Mouse (Mus musculus): ENCODE results near the gene Nr1i2.
"Not testable (repeated sequence)": the region's sequence is repeated elsewhere in the genome, so short reads cannot be mapped to it uniquely, and the experiment has no call there.

Nr1i2 gene

DNA sequence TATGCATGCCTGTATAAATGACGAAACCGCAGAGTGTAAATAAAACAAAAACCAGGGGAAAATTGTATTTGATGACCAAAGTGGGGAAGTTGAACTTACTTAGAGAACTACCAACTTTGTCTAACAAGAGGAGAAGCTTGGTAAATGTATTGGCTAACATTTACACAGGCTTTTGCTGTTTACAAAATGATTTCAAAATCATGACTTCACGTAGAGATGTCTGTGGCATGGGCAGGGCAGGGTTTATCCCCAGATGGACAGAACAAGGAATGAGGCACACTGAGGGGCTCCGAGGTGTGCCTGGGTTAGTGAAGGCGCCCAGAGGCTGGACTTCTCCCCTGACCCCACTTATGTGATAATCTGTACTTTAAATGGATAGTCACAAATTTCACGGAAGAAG lies 7.3 kb downstream of the Nr1i2 start:
- no peak for DNase-seq (ENCODE audit: low read depth)

DNA sequence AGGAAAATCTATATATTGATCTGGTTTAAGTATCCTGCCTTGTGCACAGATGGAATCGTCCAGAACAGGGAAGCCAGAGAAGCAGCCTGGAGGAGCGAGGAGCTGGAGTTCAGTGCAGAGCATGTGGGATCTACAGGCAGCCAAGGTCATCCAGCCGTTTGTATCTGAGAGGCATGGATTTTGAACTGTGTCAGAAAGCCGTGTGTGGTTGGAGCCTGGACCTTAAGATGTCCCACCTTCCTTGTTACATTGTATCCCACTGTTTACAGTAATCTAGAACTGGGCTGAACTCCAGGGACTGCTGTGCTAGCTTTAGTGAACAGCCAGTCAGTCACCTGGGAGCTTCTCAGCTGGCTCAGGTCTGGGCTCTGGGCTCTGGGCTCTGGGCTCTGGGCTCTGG lies 8.1 kb downstream of the Nr1i2 start:
- no peak for DNase-seq (ENCODE audit: low read depth)

DNA sequence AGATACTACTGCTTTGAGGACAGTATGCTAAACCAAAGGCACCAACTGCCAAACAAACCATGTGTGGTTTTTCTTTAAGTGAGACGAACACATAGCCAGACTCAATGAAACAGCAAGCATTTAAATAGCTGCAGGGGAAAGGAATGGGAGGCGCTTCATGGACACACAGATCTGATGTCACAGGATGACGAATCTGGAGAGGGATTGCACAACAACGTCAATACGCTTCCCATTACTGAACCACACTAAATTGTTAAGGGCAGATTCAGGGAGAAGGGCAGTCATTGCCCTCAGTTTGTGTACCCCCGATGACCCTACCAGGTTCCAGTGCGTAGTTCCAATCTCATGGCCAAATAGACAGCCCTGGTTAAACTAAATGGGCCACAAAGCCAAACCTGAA lies 8.8 kb downstream of the Nr1i2 start:
- no peak for DNase-seq (ENCODE audit: low read depth)

DNA sequence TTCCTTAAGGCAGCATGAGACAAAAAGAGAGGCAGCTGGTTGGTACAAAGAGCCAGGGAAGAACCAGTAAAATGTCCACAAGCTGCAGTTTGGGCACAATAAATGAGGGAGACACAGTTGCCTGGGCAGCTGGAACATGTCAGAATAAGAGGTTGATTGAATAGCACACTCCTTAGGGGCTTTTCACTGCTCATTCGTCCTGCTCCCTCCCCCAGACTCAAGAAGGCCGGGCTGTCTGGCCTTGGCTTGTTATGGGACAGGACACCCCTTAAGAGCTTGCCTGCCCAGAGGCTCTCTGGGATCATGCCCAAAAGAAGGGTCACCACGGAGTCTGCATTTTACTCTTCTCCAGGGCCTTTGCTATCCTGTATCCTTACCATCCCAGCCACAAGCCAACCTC lies 11.3 kb downstream of the Nr1i2 start:
- DNase-seq (ENCODE audit: low read depth): no peak

GRCm38 (mm10) chr16:38282559-38283160 lies 12.0 kb downstream of the Nr1i2 start:
- no peak for DNase-seq (ENCODE audit: low read depth)

DNA sequence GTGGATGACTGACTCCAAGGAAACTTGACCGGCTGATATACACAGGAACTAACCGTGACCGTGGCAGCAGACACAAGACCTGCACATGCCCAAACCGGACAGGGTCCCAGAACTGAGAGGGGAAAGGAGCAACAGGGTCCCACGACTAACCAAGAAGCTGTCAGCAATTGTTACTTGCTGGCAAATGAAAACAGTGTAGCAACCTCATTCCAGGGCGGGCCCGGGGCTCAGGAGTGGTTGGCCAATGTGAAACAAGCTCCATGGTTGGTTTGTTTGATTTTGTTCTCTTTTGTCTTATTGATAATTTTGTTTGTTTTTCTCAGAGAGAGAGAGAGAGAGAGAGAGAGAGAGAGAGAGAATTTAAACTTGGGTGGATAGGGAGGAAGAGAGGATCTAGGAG lies 13.7 kb downstream of the Nr1i2 start:
- no peak for DNase-seq (ENCODE audit: low read depth)

DNA sequence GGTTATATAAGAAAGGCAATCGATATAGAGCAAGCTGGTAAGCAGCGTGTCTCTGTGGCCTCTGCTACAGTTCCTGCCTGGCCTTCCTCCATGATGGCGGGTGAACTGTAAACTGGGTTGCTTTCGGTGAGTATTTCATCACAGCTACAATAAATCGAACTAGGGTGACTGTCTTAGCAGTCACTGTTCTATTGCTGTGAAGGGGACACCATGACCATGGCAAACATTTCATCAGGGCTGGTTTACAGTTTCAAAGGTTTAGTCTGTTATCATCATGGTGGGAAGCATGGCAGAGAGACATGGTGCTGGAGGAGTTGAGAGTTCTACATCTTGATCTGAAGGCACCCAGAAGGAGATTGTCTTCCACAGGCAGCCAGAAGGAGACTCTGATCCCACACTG lies 14.8 kb downstream of the Nr1i2 start:
- DNase-seq (ENCODE audit: low read depth): no peak

DNA sequence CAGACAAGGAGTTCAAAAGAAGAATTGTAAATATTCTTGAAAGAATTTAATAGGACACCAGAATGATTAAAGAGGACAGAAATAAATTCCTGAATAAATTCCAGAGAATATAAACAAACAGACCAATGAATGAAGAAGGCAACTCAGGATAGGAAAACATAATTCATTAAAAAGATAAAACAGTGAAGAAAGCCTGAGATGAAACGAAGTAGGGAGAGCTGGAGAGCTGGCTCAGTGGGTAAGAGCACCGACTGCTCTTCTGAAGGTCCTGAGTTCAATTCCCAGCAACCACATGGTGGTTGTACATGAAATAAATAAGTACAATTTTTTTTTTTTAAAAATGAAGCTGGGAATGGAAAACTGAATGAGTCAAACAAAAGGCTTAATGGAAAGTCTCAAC lies 19.9 kb downstream of the Nr1i2 start:
- DNase-seq (ENCODE audit: low read depth): no peak

GRCm38 (mm10) chr16:38272483-38272882 lies 22.1 kb downstream of the Nr1i2 start:
- DNase-seq (ENCODE audit: low read depth): no peak

GRCm38 (mm10) chr16:38271601-38272000 lies 23.0 kb downstream of the Nr1i2 start:
- no peak for DNase-seq (ENCODE audit: low read depth)

- no peak for DNase-seq (ENCODE audit: low read depth)
Observed at GRCm38 (mm10) chr16:38255927-38256326, 38.7 kb downstream of the Nr1i2 start.

- no peak for DNase-seq (ENCODE audit: low read depth)
Observed at GRCm38 (mm10) chr16:38255107-38255506, 39.5 kb downstream of the Nr1i2 start.

- no peak for DNase-seq (ENCODE audit: low read depth)
Observed at GRCm38 (mm10) chr16:38254001-38254400, 40.6 kb downstream of the Nr1i2 start.

- DNase-seq (ENCODE audit: low read depth): no peak
Observed at GRCm38 (mm10) chr16:38250467-38250866, 44.2 kb downstream of the Nr1i2 start.

DNA sequence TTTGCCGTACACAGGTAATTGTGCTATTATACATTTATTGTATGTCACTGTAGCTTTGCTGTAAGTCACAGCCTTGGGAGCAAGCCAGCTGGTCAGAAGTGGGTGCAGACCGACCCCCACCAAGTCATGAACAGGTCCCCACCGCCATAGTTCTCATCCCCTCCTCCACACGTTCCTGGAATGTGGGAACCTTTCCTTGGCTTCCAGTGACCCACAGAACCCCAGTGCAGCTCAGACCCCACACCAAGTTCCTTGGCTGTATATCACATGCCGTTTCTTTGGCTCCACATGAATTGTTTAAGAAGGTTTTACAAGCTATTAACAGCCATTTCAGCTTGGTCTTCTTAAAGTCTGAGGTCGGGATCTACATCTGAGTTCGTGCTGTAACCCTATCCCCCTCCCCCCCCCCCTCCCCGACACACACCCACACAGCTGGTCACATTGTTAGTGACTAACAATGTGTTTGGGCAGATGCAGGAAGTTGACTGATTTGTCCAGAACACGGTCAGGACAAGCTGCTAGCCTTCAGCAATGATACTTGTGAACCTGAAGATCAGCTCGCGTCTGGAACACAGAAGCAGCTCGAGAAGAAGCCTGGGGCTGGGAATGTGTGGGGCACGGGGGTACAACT lies 46.2 kb downstream of the Nr1i2 start:
- DNase-seq (ENCODE audit: low read depth): no peak

GRCm38 (mm10) chr16:38245849-38246585 lies 48.6 kb downstream of the Nr1i2 start:
- no peak for DNase-seq (ENCODE audit: low read depth)

- DNase-seq (ENCODE audit: low read depth): no peak
Observed at GRCm38 (mm10) chr16:38245379-38245778, 49.2 kb downstream of the Nr1i2 start.

DNA sequence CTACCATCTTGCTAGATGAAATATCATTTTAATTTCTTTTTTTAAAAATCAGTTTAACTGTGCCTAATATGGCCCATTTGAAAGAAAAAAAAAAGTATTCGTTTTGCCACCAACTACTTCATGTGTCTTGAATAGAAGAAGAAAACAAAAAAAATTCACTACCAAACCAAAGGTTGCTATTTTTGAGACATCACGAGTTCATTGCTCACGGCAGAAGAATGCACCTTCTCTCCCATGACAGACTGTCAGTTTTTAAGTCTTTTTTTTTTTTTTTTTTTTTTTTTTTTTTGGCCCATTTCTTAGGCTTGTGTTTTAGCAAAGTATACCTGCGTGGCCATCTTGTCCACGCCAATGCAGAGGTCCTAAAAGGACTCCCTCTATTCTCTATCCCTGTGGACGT lies 50.5 kb downstream of the Nr1i2 start:
- no peak for DNase-seq (ENCODE audit: low read depth)

DNA sequence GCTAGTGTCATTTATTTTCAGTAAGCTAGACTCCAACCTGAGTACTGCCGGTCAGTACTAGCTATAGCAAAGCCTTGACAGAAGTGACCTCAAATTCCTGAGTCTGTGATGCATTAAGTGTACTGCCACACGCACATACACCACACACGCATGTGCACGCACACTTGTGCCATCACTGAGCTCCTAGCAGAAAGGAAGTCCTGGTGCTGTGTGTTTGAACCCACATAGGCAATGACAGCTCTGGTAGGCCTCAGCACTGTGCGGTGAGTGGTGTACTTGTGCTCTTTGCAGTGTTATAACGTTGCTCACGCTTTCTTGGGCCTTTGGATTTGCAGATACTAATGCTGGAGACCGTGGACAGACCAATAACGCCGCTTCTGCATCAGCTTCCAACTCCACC lies 54.5 kb downstream of the Nr1i2 start:
- no peak for DNase-seq (ENCODE audit: low read depth)

DNA sequence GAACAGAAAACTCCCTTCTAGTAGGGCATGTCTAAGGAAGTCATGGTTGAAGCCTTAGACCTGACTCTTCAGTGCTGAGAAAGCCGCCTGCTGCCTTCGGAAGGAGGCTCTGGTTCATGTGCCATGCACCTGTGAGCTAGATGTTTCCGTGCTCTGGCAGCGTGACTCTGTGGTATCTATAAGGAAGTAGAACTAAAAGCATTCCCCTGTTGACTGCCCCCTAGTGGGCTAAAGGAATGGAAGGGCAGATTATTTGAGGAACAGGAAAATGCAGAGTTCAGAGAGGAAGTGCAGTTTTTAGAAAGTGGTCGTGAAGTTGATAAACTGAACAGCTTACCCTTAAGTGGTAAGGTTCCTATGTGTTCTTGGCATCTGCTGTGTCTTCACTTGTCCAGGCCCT lies 54.9 kb downstream of the Nr1i2 start:
- DNase-seq (ENCODE audit: low read depth): peak; percentile 80

DNA sequence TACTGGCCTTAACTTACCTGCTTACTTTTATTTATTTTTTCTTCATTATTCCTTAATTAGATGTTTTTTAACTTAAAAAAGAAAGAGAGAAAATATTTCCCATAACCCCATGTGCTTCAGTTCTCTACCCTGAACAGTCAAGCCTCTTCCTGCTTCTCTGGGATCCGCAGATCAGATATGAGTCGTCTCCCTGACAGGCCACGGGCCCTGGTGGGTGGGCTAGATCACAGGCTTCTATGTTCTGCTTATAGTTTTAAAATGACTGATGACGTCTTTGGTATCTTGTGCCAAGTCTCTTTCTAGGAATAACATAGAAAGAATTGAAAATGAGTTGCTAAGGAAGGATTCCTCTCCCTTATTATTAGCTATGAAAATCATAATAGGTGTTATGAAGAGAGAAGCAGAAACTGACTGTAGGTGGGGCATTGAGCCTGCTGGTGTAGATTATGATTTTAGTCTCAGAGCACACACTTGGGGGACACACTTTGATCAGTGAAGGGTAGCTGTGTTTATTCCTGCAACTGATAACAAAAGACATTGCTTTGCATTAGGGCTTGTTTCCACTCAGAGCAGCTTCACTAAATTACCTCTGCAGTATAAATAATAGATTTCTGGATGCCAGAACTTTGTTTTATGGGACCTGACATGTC lies 57.6 kb downstream of the Nr1i2 start:
- DNase-seq (ENCODE audit: low read depth): no peak

DNA sequence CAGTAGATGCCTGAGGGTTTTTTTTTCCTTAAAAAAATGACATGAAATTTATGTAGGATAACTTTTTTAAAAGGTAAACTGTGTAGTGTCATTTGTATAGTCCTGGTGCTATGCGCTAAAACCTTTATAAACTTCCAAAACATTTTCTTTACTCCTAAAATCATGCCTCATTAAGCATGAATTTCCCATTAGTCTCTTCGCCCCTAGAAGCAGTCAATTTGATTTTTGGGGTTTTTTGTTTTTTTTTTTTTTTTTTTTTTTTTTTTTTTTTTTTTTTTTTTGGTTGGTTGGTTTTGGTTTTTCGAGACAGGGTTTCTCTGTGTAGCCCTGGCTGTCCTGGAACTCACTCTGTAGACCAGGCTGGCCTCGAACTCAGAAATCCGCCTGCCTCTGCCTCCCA lies 72.1 kb downstream of the Nr1i2 start:
- not testable (repeated sequence) for DNase-seq (ENCODE audit: low read depth)

- no peak for DNase-seq (ENCODE audit: low read depth)
Observed at GRCm38 (mm10) chr16:38205272-38205671, 89.4 kb downstream of the Nr1i2 start.

All from induced T-regulatory cell, adult 2 months (primary cell).